Mouse (Mus musculus): Measurements from ENCODE around the gene Memo1.
A peak's percentile ranks its signal among the peaks of the same experiment; 100 is the strongest.
"Not testable (repeated sequence)": the region's sequence is repeated elsewhere in the genome, so short reads cannot be mapped to it uniquely, and the experiment has no call there.

Gene Memo1

DNA sequence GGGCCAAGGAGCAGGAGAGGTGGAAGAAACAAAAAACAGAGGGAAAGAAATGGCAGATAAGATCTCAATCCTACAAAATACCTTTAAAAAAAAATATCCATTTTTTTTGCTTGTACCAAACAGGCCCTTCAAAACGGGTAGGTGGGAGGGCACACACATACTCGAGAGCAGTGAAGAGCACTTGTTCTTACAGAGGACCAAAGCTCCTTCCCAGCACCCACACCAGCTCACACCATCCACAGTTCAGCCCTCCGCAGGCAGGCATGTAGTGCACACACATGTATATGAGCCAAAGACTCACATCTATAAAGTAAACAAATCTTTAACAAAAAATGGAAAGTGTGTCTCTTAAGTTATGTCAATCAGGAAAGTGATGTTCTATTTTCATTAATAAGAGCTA is 52.5 kb downstream of the Memo1 start:
- DNase-seq, result no peak

- DNase-seq, result no peak
Observed at GRCm38 (mm10) chr17:74240322-74240721, 55.0 kb downstream of the Memo1 start.

- DNase-seq, result no peak
Observed at GRCm38 (mm10) chr17:74228131-74228759, 67.1 kb downstream of the Memo1 start.

DNA sequence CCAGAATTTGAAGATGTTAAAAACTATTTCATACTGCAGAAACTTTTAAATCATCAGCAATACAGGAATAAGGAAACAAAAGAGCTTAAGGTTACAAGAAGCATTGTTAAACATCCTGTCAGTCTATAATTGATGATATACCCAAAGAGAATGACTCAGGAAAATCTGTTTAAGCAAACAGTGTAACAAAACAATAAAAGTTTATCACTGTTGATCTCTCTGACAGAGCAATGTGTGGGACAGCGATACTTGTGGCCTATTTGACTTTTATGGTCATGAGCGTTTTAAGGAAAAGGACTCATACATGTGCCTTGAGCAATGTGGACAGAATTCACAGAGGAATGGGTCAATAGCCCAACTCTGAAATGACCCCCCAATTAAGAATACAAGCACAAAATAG is 78.0 kb downstream of the Memo1 start:
- no peak for DNase-seq

DNA sequence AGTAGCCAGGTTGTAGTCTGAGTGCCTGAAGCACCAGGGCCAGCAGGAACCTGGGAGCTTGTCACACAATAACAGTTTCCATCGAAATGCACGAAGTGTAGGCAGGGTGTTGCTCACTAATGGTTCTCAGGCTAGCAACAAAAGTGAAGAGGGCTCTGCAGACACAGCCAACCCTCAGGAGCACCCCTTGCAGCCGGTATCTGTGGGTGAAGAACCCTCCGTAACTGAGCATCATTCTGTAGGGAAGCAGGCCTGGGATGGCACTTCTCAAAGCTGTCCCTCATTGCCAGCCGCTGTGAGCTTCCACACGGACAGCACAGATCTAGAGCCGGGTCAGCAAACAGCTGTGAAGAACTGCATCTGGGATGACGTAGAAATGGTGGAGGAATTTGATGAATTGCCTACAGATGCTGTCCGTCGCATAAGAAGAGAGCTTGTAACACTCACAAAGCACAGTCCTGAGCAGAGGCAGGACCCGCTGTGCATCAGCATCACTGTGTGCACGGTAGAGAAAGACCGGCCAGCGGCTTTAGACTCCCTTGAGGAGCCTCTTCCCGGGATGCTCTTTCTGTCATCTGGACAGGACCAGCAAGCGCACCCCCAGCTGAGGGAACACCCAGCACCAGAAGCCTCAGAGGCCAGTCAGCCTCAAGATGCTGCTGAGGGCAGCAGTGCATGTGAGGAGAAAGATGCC is 82.3 kb downstream of the Memo1 start:
- not testable (repeated sequence) for DNase-seq

- DNase-seq, result no peak
Observed at GRCm38 (mm10) chr17:74209143-74209908, 86.0 kb downstream of the Memo1 start.

GRCm38 (mm10) chr17:74195943-74196342 is 99.4 kb downstream of the Memo1 start:
- DNase-seq, result peak; percentile 18

- DNase-seq, result peak; percentile 63
Observed at GRCm38 (mm10) chr17:74194755-74195154, 100.6 kb downstream of the Memo1 start.

- DNase-seq, result peak; percentile 19
Observed at GRCm38 (mm10) chr17:74193463-74193862, 101.9 kb downstream of the Memo1 start.

GRCm38 (mm10) chr17:74191446-74191845 is 103.9 kb downstream of the Memo1 start:
- no peak for DNase-seq

- DNase-seq, result peak; percentile 34
Observed at GRCm38 (mm10) chr17:74186197-74186596, 109.1 kb downstream of the Memo1 start.

- DNase-seq, result no peak
Observed at GRCm38 (mm10) chr17:74184739-74185138, 110.6 kb downstream of the Memo1 start.

GRCm38 (mm10) chr17:74180889-74181288 is 114.4 kb downstream of the Memo1 start:
- no peak for DNase-seq

DNA sequence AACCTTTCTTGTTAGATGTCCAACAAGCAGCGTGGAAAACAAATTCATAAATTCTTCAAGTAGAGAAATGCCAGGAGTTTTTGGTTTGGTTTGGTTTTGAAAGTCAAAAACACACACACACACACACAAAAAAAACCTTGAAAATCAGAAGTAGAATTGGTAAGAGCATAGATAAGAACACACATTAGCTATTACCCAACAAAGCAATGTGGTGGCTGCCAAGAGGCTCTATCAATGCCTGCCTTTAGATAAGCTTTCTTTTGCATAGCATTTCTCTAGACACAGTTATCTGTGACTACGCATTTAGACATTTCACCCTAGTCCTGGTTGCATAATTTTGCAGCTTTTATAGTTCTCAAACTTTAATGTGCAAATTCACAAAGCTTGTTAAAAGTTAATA is 115.7 kb downstream of the Memo1 start:
- not testable (repeated sequence) for DNase-seq

DNA sequence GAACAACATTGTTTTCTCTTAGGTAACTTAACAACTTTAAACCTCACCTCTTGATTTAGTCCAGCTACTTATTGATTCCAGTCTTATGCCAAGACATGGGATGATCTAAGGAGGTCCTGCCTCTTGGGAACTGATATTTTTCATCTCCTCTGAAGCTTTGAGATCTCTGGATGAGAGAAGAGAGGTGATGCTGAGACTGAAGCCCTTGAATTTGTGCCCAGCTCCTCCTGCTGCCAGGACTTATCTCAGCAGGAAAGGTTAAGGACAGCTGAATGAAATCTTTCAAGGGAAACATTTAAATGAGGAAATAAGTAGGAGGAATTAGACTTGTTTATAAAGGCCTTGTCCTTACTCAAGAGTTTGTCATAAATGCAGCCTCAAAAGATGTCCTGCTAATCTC is 121.6 kb downstream of the Memo1 start:
- no peak for DNase-seq

- DNase-seq, result no peak
Observed at GRCm38 (mm10) chr17:74172834-74173233, 122.5 kb downstream of the Memo1 start.

DNA sequence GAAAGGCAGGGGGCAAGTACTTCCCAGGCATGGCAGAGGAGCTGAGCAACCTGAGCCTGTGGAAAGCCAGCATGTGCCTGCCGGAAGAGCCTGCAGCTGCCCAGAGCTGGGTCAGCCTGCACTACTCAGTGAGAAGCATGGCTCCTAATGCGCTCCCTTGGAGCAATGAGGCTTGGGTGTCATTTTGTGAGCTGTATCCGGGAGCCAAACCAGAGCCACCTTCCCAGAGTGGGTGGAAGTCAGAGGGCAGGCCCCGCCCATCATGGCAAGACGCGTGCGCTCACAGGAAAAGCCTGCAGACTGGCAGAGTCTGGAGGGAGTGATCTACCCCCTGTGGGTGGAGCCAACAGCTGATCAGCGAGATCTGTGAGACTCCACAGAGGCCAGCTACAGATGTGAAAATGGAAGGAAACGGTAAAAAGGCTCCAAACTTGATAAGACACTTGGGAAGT is 135.9 kb downstream of the Memo1 start:
- DNase-seq, result peak; percentile 75

- no peak for DNase-seq
Observed at GRCm38 (mm10) chr17:74158161-74158560, 137.2 kb downstream of the Memo1 start.
